Mouse (Mus musculus): Measurements from ENCODE around the gene Prss44.
"Not testable (repeated sequence)": the region's sequence is repeated elsewhere in the genome, so short reads cannot be mapped to it uniquely, and the experiment has no call there.

The Prss44 gene

GRCm38 (mm10) chr9:110813789-110814188 lies at the start of gene Prss44:
Gene Prss44 (plus strand): TSS chr9:110813994.
- DNase-seq: no peak

GRCm38 (mm10) chr9:110772336-110772735 lies 41.5 kb upstream of the Prss44 start:
- no peak for DNase-seq

- DNase-seq: peak in 1 of 2 experiments; percentile 23
These were observed 39.2 kb upstream of the Prss44 start for GRCm38 (mm10) chr9:110774403-110775268.

- DNase-seq: no peak
These were observed 38.3 kb upstream of the Prss44 start for GRCm38 (mm10) chr9:110775269-110776022.

- no peak for DNase-seq
These were observed 35.7 kb upstream of the Prss44 start for GRCm38 (mm10) chr9:110778100-110778499.

GRCm38 (mm10) chr9:110778559-110778958 lies 35.2 kb upstream of the Prss44 start:
- DNase-seq: no peak

- DNase-seq: no peak
These were observed 34.4 kb upstream of the Prss44 start for GRCm38 (mm10) chr9:110779242-110779913.

- peak; percentile 87 to 93 for DNase-seq
These were observed 32.5 kb upstream of the Prss44 start for GRCm38 (mm10) chr9:110781256-110781721.

GRCm38 (mm10) chr9:110781731-110782130 lies 32.1 kb upstream of the Prss44 start:
- peak; percentile 92 to 95 for DNase-seq

- DNase-seq: peak; percentile 30 to 32
These were observed 30.2 kb upstream of the Prss44 start for GRCm38 (mm10) chr9:110783611-110784010.

GRCm38 (mm10) chr9:110788169-110788568 lies 25.6 kb upstream of the Prss44 start:
- no peak for DNase-seq

GRCm38 (mm10) chr9:110790462-110790861 lies 23.3 kb upstream of the Prss44 start:
- no peak for DNase-seq

- no peak for DNase-seq
These were observed 16.8 kb upstream of the Prss44 start for GRCm38 (mm10) chr9:110797013-110797412.

- no peak for DNase-seq
These were observed 15.9 kb upstream of the Prss44 start, which contains the start of gene Prss42 for GRCm38 (mm10) chr9:110797866-110798265. Gene Prss42 (plus strand): TSS chr9:110798166.

- no peak for DNase-seq
These were observed 12.8 kb upstream of the Prss44 start for GRCm38 (mm10) chr9:110800834-110801479.

- DNase-seq: no peak
These were observed 10.5 kb upstream of the Prss44 start for GRCm38 (mm10) chr9:110803294-110803693.

GRCm38 (mm10) chr9:110810051-110810450 lies 3.7 kb upstream of the Prss44 start:
- DNase-seq: no peak

- not testable (repeated sequence) for DNase-seq
These were observed 6.8 kb downstream of the Prss44 start for GRCm38 (mm10) chr9:110820546-110820945.

- peak; percentile 30 to 52 for DNase-seq
These were observed 7.6 kb downstream of the Prss44 start for GRCm38 (mm10) chr9:110821436-110821835.

- no peak for DNase-seq
These were observed 11.6 kb downstream of the Prss44 start for GRCm38 (mm10) chr9:110825426-110825825.

- DNase-seq: no peak
These were observed 12.0 kb downstream of the Prss44 start for GRCm38 (mm10) chr9:110825832-110826231.

GRCm38 (mm10) chr9:110826390-110826789 lies 12.6 kb downstream of the Prss44 start, which contains the start of gene Prss43:
Gene Prss43 (plus strand): TSS chr9:110826690.
- DNase-seq: no peak

All from kidney, adult 8-10 months (tissue).